Mouse (Mus musculus) bone marrow, adult 2 months (tissue): ENCODE measurements around the gene Pdf.

Experiments used
- CTCF ChIP-seq: fragments of 200-500 bp; IDR thresholded peaks from 2 replicates; pipeline ENCODE4 v1.5.1; 2011; ENCODE audit warnings: low read length, control low read depth; ENCODE audit not compliant: control insufficient read depth, insufficient read depth
- POLR2A ChIP-seq: fragments of 200-500 bp; IDR thresholded peaks from 2 replicates; pipeline ENCODE4 v1.6.1; 2011; ENCODE audit warnings: low read depth, mild to moderate bottlenecking, control low read depth, low read length, borderline replicate concordance; ENCODE audit not compliant: control insufficient read depth

- TF ChIP-seq POLR2A (no peak), CTCF (no peak)
Measured at GRCm38 (mm10) chr8:107076239-107076888, 27.9 kb upstream of the Pdf start.
